Mouse (Mus musculus) left cerebral cortex, adult 8-10 months (tissue): Measurements from ENCODE around the gene Ccdc93. TPM values are rescaled to one million over a fixed set of nuclear protein-coding genes. Genes with fewer than 3 reads are reported as not detected.
A peak's percentile ranks its signal among the peaks of the same experiment; 100 is the strongest.

ENCODE experiments used
- DNase-seq, 2 experiments: peaks; one replicate each; pipeline ENCODE4 v3.0.0; 2022; ENCODE audit warnings: low spot score in 2 of 2
- total RNA-seq, 4 experiments: library from RNA; stranded (reverse); gene quantifications; 2 replicates each; pipeline ENCODE4 v1.2.4; 2022

Gene Ccdc93
- total RNA-seq, 4 experiments from 2014 or later, result 20.8 to 25.6 (median 22.7) TPM

GRCm38 (mm10) chr1:121447216-121447615 is 16.4 kb downstream of the Ccdc93 start:
- DNase-seq, result no peak

- no peak for DNase-seq
These were observed 17.3 kb downstream of the Ccdc93 start for GRCm38 (mm10) chr1:121448166-121448565.

- no peak for DNase-seq
These were observed 20.2 kb downstream of the Ccdc93 start for GRCm38 (mm10) chr1:121451009-121451408.

DNA sequence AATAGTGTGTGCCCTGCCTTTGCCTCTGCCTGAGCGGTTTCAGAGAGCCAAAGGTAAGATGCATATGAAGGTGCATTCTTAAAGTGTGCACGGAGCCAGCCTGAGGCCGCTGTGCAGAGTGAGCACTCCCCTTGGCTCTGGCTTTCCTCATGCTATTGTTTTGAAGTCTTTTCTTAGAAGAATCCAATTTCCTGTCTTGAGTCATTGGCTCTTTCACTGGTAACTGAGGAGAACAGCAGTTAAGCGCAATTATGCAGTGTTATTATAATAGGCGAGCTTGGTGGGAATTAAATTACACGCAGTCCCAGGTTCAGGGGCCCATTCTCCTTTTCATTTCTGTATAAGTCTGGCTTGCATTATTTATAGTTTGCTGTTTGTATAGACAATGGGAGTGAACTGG is 21.6 kb downstream of the Ccdc93 start:
- DNase-seq, result no peak

DNA sequence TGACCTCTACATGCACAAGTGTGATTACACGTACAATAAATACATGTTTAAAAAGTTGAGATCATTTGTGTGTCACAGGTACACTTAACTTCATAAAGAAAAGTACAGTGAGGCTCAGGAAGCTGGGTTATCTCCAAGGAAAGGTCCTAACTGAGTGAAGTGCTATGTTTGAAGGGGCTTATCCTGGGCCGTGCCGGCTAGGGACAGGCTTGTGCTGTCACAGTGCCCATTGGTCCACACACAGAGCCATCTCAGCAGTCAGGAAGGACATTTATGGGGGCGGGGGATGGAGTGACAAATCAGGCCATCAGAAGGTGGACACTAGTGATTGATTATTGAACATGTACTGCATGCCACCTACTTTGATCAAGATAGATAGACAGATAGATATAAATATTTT is 22.2 kb downstream of the Ccdc93 start:
- no peak for DNase-seq

DNA sequence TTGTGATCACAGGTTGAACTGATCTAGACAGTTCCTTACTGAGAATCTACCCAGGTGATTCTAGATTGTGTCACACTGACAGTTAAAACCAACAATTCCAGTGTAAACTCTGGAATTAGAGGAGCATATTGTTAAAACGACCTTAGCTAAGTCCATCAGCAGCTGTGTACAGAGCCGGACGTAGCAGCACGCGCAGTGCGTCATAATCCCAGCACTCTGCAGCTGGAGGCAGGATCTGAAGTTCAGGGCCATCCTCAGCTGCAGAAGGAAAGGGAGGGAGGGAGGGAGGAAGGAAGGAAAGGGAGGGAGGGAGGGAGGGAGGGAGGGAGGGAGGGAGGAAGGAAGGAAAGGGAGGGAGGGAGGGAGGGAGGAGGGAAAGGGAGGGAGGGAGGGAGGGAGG is 24.1 kb downstream of the Ccdc93 start:
- DNase-seq, result no peak

DNA sequence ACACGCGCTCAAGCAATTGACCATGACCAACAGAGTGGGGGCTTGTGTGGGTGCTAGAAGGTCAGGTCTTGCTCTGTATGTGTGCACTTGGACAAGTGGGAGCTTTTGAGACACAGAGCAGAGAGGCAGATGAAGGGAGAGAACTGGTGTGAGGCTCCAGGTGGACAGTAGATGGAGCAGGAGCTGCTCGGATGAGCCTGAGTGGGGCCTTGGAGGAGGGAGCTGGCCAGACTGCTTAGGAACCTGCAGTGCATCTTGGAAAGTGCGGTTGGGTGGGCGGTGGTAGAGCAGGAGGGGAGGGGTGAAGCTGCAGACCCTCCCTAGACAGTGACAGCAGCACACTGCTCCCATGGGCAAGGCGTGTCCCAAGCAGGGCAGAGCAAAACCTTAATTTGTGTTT is 29.2 kb downstream of the Ccdc93 start:
- no peak for DNase-seq

- DNase-seq, result no peak
These were observed 31.0 kb downstream of the Ccdc93 start for GRCm38 (mm10) chr1:121461895-121462294.

GRCm38 (mm10) chr1:121462643-121463042 is 31.8 kb downstream of the Ccdc93 start:
- no peak for DNase-seq

GRCm38 (mm10) chr1:121463806-121464205 is 33.0 kb downstream of the Ccdc93 start:
- DNase-seq, result no peak

- no peak for DNase-seq
These were observed 35.4 kb downstream of the Ccdc93 start for GRCm38 (mm10) chr1:121466276-121466675.

DNA sequence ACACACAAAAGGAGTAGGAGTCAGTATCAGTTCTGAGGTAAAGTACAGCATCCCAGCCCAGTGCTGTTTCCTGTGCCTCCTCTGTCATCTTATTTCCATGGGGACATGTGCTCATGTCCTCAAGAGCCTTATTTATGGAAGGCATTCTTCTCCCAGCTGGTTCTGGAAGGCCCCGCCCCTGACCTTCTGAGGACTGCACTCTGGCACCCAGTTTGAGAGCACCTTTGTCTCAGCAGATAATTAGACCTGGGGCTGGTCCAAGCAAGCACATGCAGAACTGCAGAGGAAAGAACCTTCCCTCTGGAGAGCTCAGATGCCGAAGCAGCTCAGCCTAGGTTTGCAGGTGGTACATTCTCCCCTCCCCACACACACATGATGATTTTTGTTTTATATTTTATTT is 37.4 kb downstream of the Ccdc93 start:
- DNase-seq, result no peak

- no peak for DNase-seq
These were observed 40.7 kb downstream of the Ccdc93 start for GRCm38 (mm10) chr1:121471503-121471902.

DNA sequence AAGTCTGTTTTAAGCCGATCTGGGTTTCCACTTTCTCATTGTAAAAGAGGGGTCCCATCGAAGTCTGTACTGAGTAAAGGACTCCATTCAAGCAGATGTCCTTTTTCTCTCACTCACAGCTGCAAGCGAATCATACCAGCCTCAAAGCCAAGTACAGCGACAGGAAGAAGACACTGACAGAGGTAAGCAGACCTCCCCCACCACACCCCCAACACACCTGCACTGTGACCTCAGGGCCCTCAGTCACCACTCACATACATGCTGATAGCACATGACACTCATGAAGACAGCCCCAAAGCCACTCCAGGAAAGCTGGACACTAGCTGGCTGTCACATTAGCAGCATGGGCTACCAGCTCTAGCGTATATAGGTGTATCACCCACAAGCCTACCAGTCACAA is 46.9 kb downstream of the Ccdc93 start:
- DNase-seq, result no peak

DNA sequence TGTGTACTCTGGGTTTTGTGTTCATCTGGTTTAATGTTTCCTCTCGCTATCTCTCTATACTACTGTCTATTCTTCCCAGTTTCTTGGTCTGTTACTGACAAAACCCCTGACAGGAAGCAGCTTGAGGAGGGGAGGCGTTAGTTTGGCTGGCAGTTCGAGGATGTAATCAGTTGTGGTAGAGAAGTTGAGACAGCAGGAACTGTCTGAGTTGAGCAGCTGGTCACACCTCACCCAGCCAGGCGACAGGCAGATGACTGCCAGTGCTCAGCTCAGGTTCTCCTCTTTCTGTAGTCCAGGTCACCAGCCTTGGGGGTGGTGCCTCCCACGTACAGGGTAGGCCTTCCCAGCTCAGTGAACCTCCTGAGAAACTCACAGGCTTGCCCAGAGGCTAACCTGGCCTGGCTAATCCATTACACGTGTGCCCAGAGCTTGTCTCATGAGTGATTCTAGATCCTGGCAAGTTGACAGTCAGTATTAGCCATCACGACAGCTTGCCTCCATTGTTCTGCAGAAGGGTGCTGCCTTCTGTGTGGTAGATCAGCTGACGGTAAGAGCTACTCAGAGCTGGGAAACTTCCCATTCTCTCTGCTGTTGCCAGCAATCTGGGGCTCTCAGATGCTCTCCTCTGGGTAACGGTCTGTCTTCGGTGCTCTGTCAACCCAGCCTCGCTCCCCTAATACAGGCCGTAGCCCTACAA is 47.6 kb downstream of the Ccdc93 start:
- DNase-seq, result peak in 1 of 2 experiments; percentile 54

DNA sequence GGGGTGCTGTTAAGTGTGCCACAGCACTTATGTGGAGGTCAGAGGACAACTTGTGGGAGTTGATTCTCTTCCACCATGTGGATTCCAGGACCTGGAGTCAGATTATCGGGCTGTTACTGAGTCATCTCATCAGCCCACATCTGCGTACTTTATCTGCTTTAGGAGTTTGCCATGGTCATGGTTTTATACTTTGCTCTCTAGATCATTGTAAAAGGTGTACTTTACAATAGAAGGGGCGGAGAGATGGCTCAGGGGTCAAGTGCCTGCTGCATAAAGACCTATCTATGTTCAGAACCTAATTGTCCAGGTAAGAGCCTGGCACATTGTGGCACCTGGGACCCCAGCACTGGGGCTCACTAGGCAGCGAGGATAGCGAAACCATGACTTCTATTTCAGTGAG is 48.6 kb downstream of the Ccdc93 start:
- DNase-seq, result no peak

DNA sequence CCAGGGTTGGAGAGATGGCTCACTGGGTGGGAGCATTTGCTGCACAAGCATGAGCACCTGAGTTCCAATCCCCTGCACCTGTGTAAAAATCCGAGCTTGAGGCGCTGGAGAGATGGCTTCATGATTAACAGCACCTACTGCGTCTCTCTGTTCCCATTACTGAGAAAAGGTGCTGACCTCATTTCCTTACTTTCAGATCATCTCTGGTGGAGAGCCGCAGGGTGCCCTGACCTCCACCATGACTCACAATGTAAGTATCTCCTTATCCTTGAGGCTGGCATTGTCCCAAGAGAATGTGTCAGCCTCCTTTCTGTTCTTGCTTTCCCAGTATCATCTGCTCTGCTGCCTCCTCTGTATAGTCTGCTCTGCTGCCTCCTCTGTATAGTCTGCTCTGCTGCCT is 52.2 kb downstream of the Ccdc93 start:
- no peak for DNase-seq

- no peak for DNase-seq
These were observed 56.0 kb downstream of the Ccdc93 start for GRCm38 (mm10) chr1:121486803-121487202.

GRCm38 (mm10) chr1:121490241-121490640 is 59.4 kb downstream of the Ccdc93 start:
- no peak for DNase-seq

GRCm38 (mm10) chr1:121497093-121497492 is 66.2 kb downstream of the Ccdc93 start:
- no peak for DNase-seq

DNA sequence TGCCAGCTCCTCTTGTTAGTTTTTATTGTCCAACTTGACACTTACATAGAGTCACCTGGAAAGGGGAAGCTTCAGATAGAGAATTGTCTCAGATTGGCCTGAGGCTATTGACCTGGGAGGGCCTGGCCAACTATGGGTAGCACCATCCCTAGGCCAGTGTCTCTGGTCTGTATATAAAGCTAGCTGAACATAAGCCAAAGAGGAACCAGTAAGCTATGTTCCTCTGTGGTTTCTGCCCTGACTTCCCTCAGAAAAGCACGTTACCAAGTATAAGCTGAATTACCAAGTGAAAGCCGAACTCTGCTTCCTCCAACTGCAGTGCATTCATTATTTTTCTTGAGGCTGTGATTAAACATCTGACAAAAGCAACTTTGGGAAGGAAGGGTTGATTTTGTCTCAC is 77.9 kb downstream of the Ccdc93 start:
- no peak for DNase-seq

- no peak for DNase-seq
These were observed 79.7 kb downstream of the Ccdc93 start for GRCm38 (mm10) chr1:121510420-121511140.

- DNase-seq, result no peak
These were observed 80.3 kb downstream of the Ccdc93 start for GRCm38 (mm10) chr1:121511186-121511585.
